In the genomic region with DNA sequence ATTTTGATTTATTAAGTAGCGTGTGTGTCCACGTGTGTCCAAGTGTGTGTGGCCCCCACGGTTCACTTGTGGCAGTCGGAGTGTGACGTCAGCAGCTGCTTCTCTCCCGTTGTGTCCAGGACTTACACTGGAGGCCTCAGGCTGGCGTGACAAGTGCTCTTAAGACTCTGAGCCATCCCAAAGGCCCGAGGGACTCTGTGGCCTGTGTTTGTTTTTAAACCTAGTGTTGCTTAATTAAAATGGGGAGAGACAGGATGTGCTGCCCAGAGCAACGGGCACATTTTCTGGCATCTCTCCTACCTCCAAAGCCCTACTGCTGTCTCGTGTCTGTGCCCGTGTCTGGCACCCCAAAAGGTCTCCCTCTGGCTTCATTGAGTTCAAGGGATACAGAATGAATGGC, we compare ENCODE assay signal across 19 mouse cellular contexts. TPM values are rescaled to one million over a fixed set of nuclear protein-coding genes. Genes with fewer than 3 reads are reported as not detected.
A peak's percentile ranks its signal among the peaks of the same experiment; 100 is the strongest.
DNase-seq lines count a peak whose midpoint lies in the region; ATAC-seq and TF ChIP-seq lines count a peak whose summit lies in the region.
"Had no signal": no experiment of that assay in that cellular context is flagged by ENCODE, and none has a peak within 500 bp of the region (broad histone marks: within the 10 kb centered on the region; RNA-seq: fewer than 3 reads in every experiment).

No protein-coding gene starts in this region.

- peaks cover 17% of the 10 kb centered on the region for H3K36me3 ChIP-seq in kidney, adult 2 months (ENCODE audit: control insufficient read depth, insufficient read depth, low read length)
- H3K36me3 ChIP-seq in myocyte (ENCODE audit: control insufficient read depth, insufficient read depth) = peaks cover 38% of the 10 kb centered on the region
- no peaks in the 10 kb centered on the region for H3K36me3 ChIP-seq in hindbrain, embryonic 16.5 days (ENCODE audit: control insufficient read depth, insufficient read depth, low read length)
- H3K36me3 ChIP-seq: neural tube, embryonic 12.5 days had no signal

- no peak for TF ChIP-seq CTCF in kidney, adult 2 months (conservative IDR thresholded peaks at IDR 0.05; ENCODE audit: insufficient read depth, insufficient read length, low read depth, low read length)

- H3K9me3 ChIP-seq in hindbrain, embryonic 16.5 days (ENCODE audit: control insufficient read depth, low read length) = no peaks in the 10 kb centered on the region
- H3K9me3 ChIP-seq: embryonic facial prominence, embryonic 13.5 days; limb, embryonic 12.5 days; lung, embryonic 15.5 days; neural tube, embryonic 12.5 days; stomach, embryonic 15.5 days had no signal

- no peak for TF ChIP-seq POLR2A in kidney, adult 2 months (IDR thresholded peaks at IDR 0.05; ENCODE audit: low read depth, low read length)
- TF ChIP-seq POLR2A in myocyte (IDR thresholded peaks at IDR 0.05; ENCODE audit: insufficient read length, low read depth) = no peak

- H3K79me2 ChIP-seq in myocyte (ENCODE audit: control insufficient read depth, insufficient read depth) = no peaks in the 10 kb centered on the region

- peak overlapping the region; percentile 46; the same call in 1 of the 2 replicates for H3K27ac ChIP-seq in kidney, adult 2 months (ENCODE audit: insufficient read depth, low read depth, low read length)
- no peak overlapping the region for H3K27ac ChIP-seq in hindbrain, embryonic 16.5 days (ENCODE audit: low read depth, low read length)
- H3K27ac ChIP-seq: embryonic facial prominence, embryonic 13.5 days; hindbrain, embryonic 14.5 days; limb, embryonic 12.5 days; lung, embryonic 15.5 days; neural tube, embryonic 12.5 days; stomach, embryonic 15.5 days had no signal

- no peaks in the 10 kb centered on the region for H3K27me3 ChIP-seq in kidney, adult 2 months (replicated peaks; ENCODE audit: control insufficient read depth, insufficient read depth, low read length)
- no peaks in the 10 kb centered on the region for H3K27me3 ChIP-seq in myocyte (ENCODE audit: control insufficient read depth, insufficient read depth, insufficient read length)
- H3K27me3 ChIP-seq in hindbrain, embryonic 16.5 days (replicated peaks; ENCODE audit: control insufficient read depth, insufficient read depth, low read length) = no peaks in the 10 kb centered on the region
- H3K27me3 ChIP-seq: embryonic facial prominence, embryonic 13.5 days; lung, embryonic 15.5 days; neural tube, embryonic 12.5 days; Patski; stomach, embryonic 15.5 days had no signal

- no peak overlapping the region for H3ac ChIP-seq in myocyte (ENCODE audit: control insufficient read depth, insufficient read length)

- H3K4me3 ChIP-seq in kidney, adult 2 months (ENCODE audit: insufficient read depth, low read depth, low read length) = no peak overlapping the region
- H3K4me3 ChIP-seq in myocyte = no peak overlapping the region
- no peak overlapping the region for H3K4me3 ChIP-seq in hindbrain, embryonic 16.5 days (ENCODE audit: low read length)
- H3K4me3 ChIP-seq: embryonic facial prominence, embryonic 13.5 days; limb, embryonic 12.5 days; lung, embryonic 15.5 days; neural tube, embryonic 12.5 days; stomach, embryonic 15.5 days had no signal

- WGBS in kidney, adult 2 months = 49% methylated on average over 11 of the region's 11 CpGs
- 80% methylated on average over 11 of the region's 11 CpGs for WGBS in hindbrain, embryonic 16.5 days

- ATAC-seq in hindbrain, embryonic 16.5 days = no peak
- ATAC-seq: midbrain, embryonic 16.5 days; Patski had no signal

- peaks cover 30% of the 10 kb centered on the region for H3K4me1 ChIP-seq in kidney, adult 2 months (ENCODE audit: control insufficient read depth, insufficient read depth, low read length)
- no peaks in the 10 kb centered on the region for H3K4me1 ChIP-seq in hindbrain, embryonic 16.5 days (ENCODE audit: control insufficient read depth, insufficient read depth, low read depth, low read length)
- H3K4me1 ChIP-seq: neural tube, embryonic 12.5 days; stomach, embryonic 15.5 days had no signal

- peak; percentile 53 for DNase-seq in adrenal gland, postnatal 14 days
- DNase-seq in adrenal gland, postnatal 36 days = no peak
- DNase-seq in kidney, adult 2 months = peak; percentile 40
- no peak for DNase-seq in kidney, adult 8-10 months
- peak; percentile 35 for DNase-seq in right cerebral cortex, adult 18-20 months
- DNase-seq in right cerebral cortex, postnatal 14 days = no peak
- DNase-seq: heart, adult 18-20 months had no signal

- H3K9ac ChIP-seq in hindbrain, embryonic 16.5 days (ENCODE audit: low read depth, low read length) = no peak overlapping the region
- H3K9ac ChIP-seq: embryonic facial prominence, embryonic 13.5 days; hindbrain, embryonic 14.5 days; limb, embryonic 12.5 days; lung, embryonic 15.5 days; neural tube, embryonic 12.5 days; stomach, embryonic 15.5 days had no signal

- H3K4me2 ChIP-seq in myocyte (ENCODE audit: low read depth) = no peak overlapping the region
- H3K4me2 ChIP-seq in hindbrain, embryonic 16.5 days (ENCODE audit: low read length) = no peak overlapping the region
- H3K4me2 ChIP-seq: embryonic facial prominence, embryonic 13.5 days; hindbrain, embryonic 14.5 days; limb, embryonic 12.5 days; lung, embryonic 15.5 days; neural tube, embryonic 12.5 days; stomach, embryonic 15.5 days had no signal

TF ChIP-seq in myocyte, 11 proteins besides CTCF, POLR2A, EP300 and RAD21:
- TF ChIP-seq POLR2AphosphoS2 (IDR thresholded peaks at IDR 0.05; ENCODE audit: insufficient read length, low read depth) (peak; percentile 13), MYOD1 (IDR thresholded peaks at IDR 0.05; ENCODE audit: control insufficient read depth in 1 of 3, insufficient read length in 2 of 3, low read depth in 2 of 3) (no peak), E2F4 (IDR thresholded peaks at IDR 0.05; ENCODE audit: insufficient read depth) (no peak), USF1 (IDR thresholded peaks at IDR 0.05; ENCODE audit: low read depth) (no peak)

RNA-seq across cellular contexts. Expression of gene Matn4, which starts 18.5 kb away (rescaled TPM):
- total RNA-seq in adrenal gland, postnatal 14 days (2021) = 1.7 and 2.3 TPM in 2 replicates
- total RNA-seq in adrenal gland, postnatal 36 days (2021) = 1 to 10 TPM in 1 of 2 experiments, under 1 TPM in 1; 0.92 to 1.4 TPM
- polyA plus RNA-seq in kidney, adult 2 months (2012; rRNA removed) = 1.4 and 2.6 TPM in 2 replicates
- 0.01 TPM for polyA plus RNA-seq in myocyte (2012; fragmentation: generic; extraction: Trizol)
- 3.8 TPM in 2 replicates for polyA plus RNA-seq in hindbrain, embryonic 16.5 days (2015; fragmentation: Nextera tagmentation; extraction: Ambion mirVana)
- total RNA-seq: common myeloid progenitor, adult 5-6 weeks; megakaryocyte progenitor cell, adult 5-6 weeks had no signal

RNA-seq across cellular contexts. Expression of gene Sdc4, which starts 20.2 kb away (rescaled TPM):
- total RNA-seq in adrenal gland, postnatal 14 days (2021) = 153 and 208 TPM in 2 replicates
- 100 to 1,000 TPM; 116 to 144 TPM for total RNA-seq in adrenal gland, postnatal 36 days (2021)
- polyA plus RNA-seq in kidney, adult 2 months (2012; rRNA removed) = 194 and 212 TPM in 2 replicates
- 52.4 TPM for polyA plus RNA-seq in myocyte (2012; fragmentation: generic; extraction: Trizol)
- polyA plus RNA-seq in hindbrain, embryonic 16.5 days (2015; fragmentation: Nextera tagmentation; extraction: Ambion mirVana) = 13.0 and 15.3 TPM in 2 replicates
- total RNA-seq: megakaryocyte progenitor cell, adult 5-6 weeks had no signal

RNA-seq across cellular contexts. Expression of gene Rbpjl, which starts 20.5 kb away (rescaled TPM):
- not detected in 2 replicates for total RNA-seq in adrenal gland, postnatal 14 days (2021)
- total RNA-seq in adrenal gland, postnatal 36 days (2021) = not detected
- polyA plus RNA-seq in kidney, adult 2 months (2012; rRNA removed) = 0.04 TPM in 1 of 2 replicates, not detected in the other
- polyA plus RNA-seq in myocyte (2012; fragmentation: generic; extraction: Trizol) = 0.06 TPM
- polyA plus RNA-seq in hindbrain, embryonic 16.5 days (2015; fragmentation: Nextera tagmentation; extraction: Ambion mirVana) = 0.06 and 0.15 TPM in 2 replicates
- total RNA-seq: common myeloid progenitor, adult 5-6 weeks; heart, adult 18-20 months; megakaryocyte progenitor cell, adult 5-6 weeks had no signal

RNA-seq across cellular contexts. Expression of gene Sys1, which starts 33.3 kb away (rescaled TPM):
- total RNA-seq in adrenal gland, postnatal 14 days (2021) = 31.2 and 34.2 TPM in 2 replicates
- total RNA-seq in adrenal gland, postnatal 36 days (2021) = 10 to 100 TPM; 28.3 to 33.2 TPM
- 94.5 and 122 TPM in 2 replicates for polyA plus RNA-seq in kidney, adult 2 months (2012; rRNA removed)
- polyA plus RNA-seq in myocyte (2012; fragmentation: generic; extraction: Trizol) = 47.6 TPM
- 89.7 and 95.6 TPM in 2 replicates for polyA plus RNA-seq in hindbrain, embryonic 16.5 days (2015; fragmentation: Nextera tagmentation; extraction: Ambion mirVana)

RNA-seq across cellular contexts. Expression of gene Slpi, which starts 34.6 kb away (rescaled TPM):
- total RNA-seq in adrenal gland, postnatal 14 days (2021) = 9.2 and 9.3 TPM in 2 replicates
- 10 to 100 TPM; 17.0 to 18.0 TPM for total RNA-seq in adrenal gland, postnatal 36 days (2021)
- polyA plus RNA-seq in kidney, adult 2 months (2012; rRNA removed) = 3.0 and 4.6 TPM in 2 replicates
- 9.4 TPM for polyA plus RNA-seq in myocyte (2012; fragmentation: generic; extraction: Trizol)
- polyA plus RNA-seq in hindbrain, embryonic 16.5 days (2015; fragmentation: Nextera tagmentation; extraction: Ambion mirVana) = 0.66 and 0.75 TPM in 2 replicates
- polyA plus RNA-seq: midbrain, embryonic 16.5 days; neural tube, embryonic 12.5 days had no signal

Comparison
In these comparisons a context has a peak if more than half of its experiments do, and no peak if none do; other contexts are left out.
1. DNase-seq: peak in adrenal gland, postnatal 14 days (single experiment), kidney, adult 2 months (single experiment) and right cerebral cortex, adult 18-20 months (single experiment); none in adrenal gland, postnatal 36 days (0 of 2), kidney, adult 8-10 months (0 of 2) and right cerebral cortex, postnatal 14 days (single experiment).